Mouse (Mus musculus): ENCODE data around the gene Col6a2.
A peak's percentile ranks its signal among the peaks of the same experiment; 100 is the strongest.

Gene Col6a2

DNA sequence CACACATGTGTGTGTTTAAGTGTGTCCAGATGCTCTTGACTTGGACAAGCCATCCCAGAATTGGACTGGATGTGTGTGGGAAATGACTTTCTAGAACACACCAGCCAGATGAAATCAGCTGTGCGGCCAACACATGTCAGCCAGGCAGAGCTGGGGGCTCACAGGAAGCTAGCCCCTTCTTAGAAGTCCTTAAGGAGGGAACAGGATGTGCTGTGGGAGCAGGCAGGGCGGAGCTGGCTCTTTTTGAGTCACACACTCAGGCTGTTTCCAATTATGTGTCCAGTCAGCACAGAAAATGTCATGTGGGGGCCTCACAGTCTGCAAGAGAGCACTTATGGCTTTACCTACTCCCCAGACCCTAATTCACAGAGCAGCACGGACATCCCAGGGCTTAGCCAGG lies 12.6 kb upstream of the Col6a2 start:
- DNase-seq = no peak

GRCm38 (mm10) chr10:76634584-76634983 lies 11.2 kb upstream of the Col6a2 start:
- no peak for DNase-seq

- DNase-seq = no peak
Measured at GRCm38 (mm10) chr10:76634094-76634571, 10.7 kb upstream of the Col6a2 start.

- DNase-seq = no peak
Measured at GRCm38 (mm10) chr10:76632630-76633029, 9.2 kb upstream of the Col6a2 start.

- no peak for DNase-seq
Measured at GRCm38 (mm10) chr10:76630657-76631056, 7.2 kb upstream of the Col6a2 start.

- DNase-seq = no peak
Measured at GRCm38 (mm10) chr10:76627714-76628113, 4.3 kb upstream of the Col6a2 start.

DNA sequence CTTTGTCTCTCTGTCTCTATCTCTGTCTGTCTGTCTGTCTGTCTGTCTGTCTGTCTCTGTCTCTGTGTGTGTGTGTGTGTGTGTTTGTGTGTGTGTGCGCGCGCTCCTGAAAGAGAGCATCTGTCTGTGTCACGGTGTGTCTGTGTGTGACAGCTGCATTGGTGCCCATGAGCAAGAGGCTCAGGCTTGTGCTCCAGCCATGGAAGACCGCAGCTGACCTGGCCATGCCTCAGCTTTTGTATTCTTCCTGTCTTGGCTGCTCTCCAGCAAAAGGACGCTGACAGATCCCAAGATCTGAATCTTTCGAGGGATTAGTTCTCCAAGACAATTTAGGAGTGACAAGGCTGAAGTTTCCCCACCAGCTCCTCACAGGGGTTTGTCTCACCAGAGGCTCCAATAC lies 1.5 kb upstream of the Col6a2 start:
- peak; percentile 45 for DNase-seq

- no peak for DNase-seq
Measured at GRCm38 (mm10) chr10:76623734-76624133, 304 bp upstream of the Col6a2 start.

- no peak for DNase-seq
Measured at GRCm38 (mm10) chr10:76622411-76622810, 1.0 kb downstream of the Col6a2 start.

DNA sequence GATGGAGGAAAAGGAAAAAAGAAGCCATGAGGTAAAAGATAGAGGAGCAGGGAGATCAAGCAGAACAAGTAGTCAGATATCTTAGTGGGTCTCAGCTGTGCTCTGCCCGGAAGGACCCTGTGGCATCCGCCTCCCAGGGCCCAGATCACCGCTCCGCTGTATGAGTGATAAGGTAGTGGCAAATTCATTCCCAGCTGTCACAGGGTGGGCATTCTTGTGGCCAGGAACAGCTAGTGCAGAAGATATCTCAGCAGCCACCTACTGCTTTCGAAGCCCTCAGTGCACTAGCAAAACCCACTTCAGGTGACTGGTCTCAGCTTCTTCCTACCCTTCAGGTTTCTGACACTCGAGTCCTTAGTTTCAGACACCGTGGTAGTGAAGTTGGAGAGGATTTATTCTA lies 11.0 kb downstream of the Col6a2 start:
- DNase-seq = no peak

GRCm38 (mm10) chr10:76602690-76603089 lies 20.7 kb downstream of the Col6a2 start:
- DNase-seq = no peak

- no peak for DNase-seq
Measured at GRCm38 (mm10) chr10:76596338-76596737, 27.1 kb downstream of the Col6a2 start.

DNA sequence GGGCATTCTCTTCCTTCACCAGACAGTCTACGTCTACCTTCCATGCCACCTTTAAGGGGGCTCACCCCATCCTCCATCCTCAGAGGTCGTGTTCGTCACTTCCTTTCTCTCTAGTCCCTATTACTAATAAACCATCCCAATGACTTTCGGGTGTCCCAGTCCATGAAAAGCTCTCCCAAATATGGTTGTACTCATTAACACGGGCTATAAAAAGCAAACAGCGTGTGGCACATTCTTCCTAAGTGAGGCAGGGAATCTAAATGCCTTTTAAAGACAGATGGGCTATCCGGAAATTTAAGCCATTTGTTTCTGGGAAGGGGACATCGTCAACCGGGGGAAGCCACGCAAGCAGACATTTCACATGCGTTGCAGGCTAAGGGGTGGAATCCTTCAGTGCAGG lies 33.2 kb downstream of the Col6a2 start:
- DNase-seq = no peak

DNA sequence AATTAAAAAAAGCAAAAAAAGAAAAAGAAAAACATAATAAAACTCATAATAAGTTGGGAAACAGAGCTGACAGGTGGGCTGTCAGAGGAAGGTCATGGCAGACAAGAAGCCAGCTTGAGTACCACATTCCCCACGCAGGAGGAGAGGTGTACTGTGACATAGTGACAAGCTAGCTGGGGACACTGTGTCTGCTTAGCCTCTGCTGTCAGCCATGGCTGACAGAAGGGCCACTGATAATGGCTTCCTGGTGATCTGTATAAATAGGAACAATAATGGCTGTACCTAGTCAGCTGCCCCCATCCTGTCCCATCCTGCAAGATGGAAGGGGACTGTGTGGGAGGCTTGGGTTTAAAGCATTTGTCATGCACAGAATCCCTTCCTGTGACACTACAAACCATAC lies 37.2 kb downstream of the Col6a2 start:
- no peak for DNase-seq

DNA sequence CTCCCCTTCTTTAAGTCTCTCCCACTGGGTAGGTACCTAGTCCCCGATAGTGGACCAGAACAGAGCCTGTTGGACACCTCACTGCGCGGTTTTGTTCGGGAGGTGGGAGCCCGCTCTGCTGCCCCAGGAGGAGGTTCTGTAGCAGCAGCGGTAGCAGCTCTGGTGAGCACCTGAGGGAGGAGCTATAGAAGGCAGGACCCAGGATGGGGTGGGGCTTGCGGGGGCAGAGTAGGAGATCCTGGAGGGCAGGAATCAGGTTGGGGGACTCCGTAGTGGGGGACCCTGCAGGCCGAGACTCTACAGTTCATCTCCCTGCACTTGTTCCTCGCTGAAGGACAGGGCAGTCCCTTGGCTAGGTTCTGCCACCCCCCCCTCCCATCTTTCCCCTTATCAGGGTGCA lies 39.3 kb downstream of the Col6a2 start:
- DNase-seq = peak; percentile 6

GRCm38 (mm10) chr10:76576920-76577319 lies 46.5 kb downstream of the Col6a2 start:
- no peak for DNase-seq

GRCm38 (mm10) chr10:76575374-76575773 lies 48.1 kb downstream of the Col6a2 start, which contains the start of gene Ftcd:
TSS of gene Ftcd (plus strand) at chr10:76575648.
- no peak for DNase-seq

- no peak for DNase-seq
Measured at GRCm38 (mm10) chr10:76572151-76572550, 51.3 kb downstream of the Col6a2 start.

DNA sequence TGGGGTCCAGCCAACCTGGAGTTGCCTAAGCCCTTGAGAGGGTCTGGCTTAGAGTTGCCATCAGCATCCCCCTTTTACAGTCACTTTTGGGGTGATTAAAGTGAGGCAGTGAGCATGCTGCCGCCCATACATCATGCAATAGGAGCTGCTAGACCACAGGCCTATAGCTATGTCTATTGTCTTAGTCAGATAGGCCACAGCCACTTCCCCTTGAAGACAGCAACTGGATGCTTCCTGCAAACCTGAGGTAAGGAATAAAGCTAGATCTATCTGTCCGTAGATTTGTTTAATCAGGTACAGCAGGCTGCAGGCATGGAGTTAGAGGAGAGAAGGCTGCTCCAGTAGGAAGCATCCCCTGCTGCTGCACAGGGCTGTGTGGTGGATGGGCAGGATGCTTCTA lies 52.4 kb downstream of the Col6a2 start:
- DNase-seq = no peak

DNA sequence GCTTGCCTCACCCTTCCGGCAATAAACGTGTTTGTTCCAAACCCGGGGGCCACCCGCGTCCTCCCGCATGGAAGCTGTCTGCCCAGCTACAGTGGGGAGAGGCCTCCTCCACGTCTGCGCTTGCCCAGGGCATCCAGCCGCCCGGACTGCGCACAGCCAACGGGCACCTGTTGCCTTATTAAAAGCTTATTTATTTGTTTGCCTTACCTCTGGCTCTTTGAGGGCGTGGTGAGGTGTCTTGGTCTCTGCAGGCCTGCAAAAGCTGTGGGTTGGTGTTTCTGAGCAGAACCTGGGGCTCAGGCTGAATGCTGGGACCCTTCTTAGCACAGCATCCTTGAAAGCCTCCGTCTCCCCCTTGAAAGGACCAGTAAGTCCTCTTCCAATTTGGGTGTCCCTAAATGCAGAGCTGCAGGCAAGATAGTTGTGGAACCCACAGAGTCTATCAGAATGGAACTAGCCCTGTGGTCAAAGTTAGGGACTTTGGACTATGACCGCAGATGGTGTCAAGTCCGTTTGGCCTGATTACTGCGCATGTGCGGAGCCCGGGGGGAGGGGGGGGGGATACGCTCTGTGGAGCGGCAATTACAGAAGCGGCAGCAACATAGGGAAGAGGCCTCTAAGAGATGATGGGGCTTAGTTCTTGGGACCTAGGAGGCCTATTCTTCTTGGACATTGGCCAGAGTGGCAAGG lies 53.3 kb downstream of the Col6a2 start:
- no peak for DNase-seq

GRCm38 (mm10) chr10:76561972-76562371 lies 61.5 kb downstream of the Col6a2 start, which contains the start of gene Spatc1l:
TSS of gene Spatc1l (plus strand) at chr10:76562272.
- no peak for DNase-seq

DNA sequence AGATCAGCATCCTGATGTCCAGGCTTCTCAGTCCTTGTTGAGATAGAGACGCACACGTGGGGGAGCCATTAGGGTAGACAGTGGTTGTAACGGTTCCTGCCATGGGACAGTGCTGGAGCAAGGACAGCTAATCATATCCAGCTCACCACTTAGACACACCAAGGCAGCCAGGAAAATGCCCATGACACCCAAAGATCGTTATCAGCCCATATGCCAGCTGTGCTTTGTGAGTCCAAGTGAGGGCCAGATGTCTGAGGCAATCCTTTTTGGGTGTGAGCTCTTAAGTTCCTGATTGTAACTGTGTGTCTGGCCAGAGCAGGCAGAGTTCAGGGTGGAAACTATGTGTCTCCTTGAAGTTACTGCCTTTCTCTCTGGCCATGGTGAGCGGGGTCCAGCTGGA lies 69.4 kb downstream of the Col6a2 start:
- no peak for DNase-seq

GRCm38 (mm10) chr10:76551556-76551955 lies 71.9 kb downstream of the Col6a2 start:
- DNase-seq = no peak

DNA sequence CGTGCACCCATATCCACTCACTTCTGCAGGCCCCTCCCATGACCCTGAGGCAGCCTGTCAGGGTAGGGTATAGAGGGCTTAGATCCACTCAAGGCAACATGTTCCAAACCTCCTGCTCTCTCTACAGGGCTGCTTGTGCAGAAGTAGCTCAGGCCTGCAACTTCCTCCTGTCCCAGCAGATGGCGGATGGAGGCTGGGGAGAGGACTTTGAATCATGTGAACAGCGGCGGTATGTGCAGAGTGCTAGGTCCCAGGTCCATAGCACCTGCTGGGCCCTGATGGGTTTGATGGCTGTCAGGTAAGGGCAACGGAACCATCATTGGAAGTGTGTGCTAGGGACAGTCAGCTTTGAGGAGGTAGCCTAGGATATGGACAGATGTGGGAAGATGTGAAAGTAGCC lies 73.0 kb downstream of the Col6a2 start:
- DNase-seq = no peak

DNA sequence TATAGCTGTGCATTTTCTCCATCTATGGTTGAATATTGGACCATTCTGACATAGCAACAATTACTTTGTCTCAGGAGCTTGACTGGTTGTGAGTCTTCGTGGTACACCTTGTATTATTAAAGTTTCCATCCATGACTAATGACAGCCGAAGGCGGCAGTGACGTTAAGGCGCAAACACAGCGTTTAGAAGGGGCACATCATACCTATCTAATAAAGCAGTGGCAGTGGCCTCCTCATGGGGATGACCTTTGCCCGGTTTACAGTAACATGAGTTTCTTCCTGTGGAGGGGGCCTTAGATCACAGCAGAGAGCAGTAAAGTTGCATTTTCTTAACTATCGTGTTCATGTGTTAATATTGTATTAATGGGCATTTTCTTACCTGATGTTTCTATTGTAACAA lies 75.2 kb downstream of the Col6a2 start:
- DNase-seq = no peak
